Mouse (Mus musculus): ENCODE results near the gene Bhlhe23.

Bhlhe23 gene

GRCm38 (mm10) chr2:180776793-180777192 lies at the start of gene Bhlhe23:
Gene Bhlhe23, minus strand, starts transcription at chr2:180776900.
- no peak for DNase-seq (ENCODE audit: low spot score in 2 of 2)

DNA sequence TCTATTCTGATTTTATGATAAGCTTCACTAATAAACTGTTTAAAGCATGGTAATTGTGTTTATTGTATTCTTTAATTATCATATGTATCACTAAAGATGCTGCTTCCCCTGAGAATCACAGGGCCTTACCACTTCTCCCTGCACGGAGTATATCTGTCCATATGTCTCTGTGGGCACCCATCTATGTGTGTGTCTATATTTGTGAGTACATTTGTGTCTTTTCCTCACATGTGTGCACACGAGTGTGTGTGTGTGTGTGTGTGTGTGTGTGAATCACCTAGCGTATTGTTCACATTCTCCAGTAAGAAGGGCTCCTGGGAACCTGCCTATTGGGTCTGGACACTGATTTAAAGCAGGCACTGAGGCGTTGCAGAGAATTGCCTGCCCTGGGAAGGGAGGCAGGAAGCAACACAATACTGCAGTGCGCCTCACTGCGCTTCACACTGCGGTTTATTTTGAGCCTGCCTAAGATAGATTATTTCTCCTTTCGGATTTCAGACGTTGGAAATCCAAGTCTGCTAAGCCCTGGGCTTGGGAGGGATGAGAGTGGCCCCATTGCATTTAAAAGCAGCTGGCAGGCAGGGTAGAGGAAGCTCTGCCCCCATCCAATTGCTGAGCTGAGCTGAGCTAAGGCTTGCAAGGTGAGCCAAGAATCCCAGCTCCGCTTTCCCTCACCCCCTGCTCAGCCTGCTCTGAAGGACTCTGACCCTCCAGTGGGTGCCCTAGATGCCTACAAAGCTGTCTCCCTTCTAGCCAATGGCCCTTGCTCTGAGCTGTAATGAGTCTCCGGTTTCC lies 48.6 kb upstream of the Bhlhe23 start:
- DNase-seq (ENCODE audit: low spot score in 2 of 2): no peak

DNA sequence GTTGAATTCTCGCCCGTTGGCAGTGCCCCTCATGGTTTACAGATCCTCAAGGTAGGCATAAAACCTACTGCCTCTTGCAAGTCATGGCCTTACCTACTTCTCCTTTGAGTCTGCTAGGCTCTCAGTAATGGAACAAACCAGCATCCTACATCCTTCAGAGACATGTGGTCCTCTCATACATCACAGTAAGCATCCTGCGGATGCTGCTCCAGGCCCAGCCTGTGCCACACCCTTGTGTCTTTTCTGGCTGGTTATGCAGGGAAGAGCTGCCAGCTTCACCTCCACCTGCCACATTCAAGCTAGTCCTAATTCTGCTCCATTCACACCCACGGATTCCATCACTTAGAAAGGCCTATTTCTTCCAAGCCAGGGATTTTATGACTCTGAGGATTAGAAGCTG lies 48.0 kb upstream of the Bhlhe23 start:
- DNase-seq (ENCODE audit: low spot score in 2 of 2): no peak

- no peak for DNase-seq (ENCODE audit: low spot score in 2 of 2)
These were observed 47.4 kb upstream of the Bhlhe23 start for GRCm38 (mm10) chr2:180824061-180824460.

DNA sequence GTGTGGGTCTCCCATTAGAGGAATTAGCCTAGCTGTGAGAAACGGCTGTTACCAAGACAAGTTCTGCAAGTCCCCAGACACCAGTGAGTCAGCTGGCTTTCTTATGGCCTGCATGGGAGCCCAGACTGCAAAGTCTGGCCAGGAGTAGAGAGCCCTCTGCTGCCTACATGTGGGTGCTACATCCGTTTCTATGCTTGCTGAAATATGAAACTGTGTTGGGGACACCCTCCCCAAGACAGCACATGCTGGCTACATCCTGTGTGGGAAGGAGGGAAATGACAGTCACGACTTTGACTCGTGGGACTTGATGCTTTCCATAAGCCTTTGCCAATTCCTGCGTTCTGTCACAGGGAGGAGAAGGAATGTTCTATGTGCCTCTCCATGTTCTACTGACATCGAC lies 45.8 kb upstream of the Bhlhe23 start:
- peak; percentile 55 to 57 for DNase-seq (ENCODE audit: low spot score in 2 of 2)

- no peak for DNase-seq (ENCODE audit: low spot score in 2 of 2)
These were observed 42.8 kb upstream of the Bhlhe23 start for GRCm38 (mm10) chr2:180819504-180819903.

- peak in 1 of 2 experiments; percentile 20 for DNase-seq (ENCODE audit: low spot score in 2 of 2)
These were observed 39.9 kb upstream of the Bhlhe23 start for GRCm38 (mm10) chr2:180816440-180817065.

- DNase-seq (ENCODE audit: low spot score in 2 of 2): peak in 1 of 2 experiments; percentile 61
These were observed 37.4 kb upstream of the Bhlhe23 start for GRCm38 (mm10) chr2:180813982-180814568.

DNA sequence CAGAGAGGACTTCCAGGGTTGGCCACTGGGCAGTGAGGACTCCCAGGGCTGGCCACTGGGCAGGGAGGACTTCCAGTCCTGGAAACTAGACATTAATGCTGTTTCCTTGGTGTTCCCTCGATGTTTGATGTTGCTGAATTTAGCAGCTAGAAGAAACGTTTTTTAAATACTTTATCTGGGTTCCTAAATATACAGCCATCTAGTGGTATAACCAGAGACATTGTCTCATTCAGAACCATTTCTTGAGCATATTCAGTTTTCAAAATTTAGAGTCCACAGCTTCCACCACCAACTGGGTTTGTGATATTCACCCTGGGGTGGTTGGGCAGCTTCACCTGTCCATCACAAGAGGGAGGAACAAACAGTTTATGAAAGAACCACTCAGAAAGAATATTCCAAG lies 34.3 kb upstream of the Bhlhe23 start:
- no peak for DNase-seq (ENCODE audit: low spot score in 2 of 2)

- no peak for DNase-seq (ENCODE audit: low spot score in 2 of 2)
These were observed 32.8 kb upstream of the Bhlhe23 start for GRCm38 (mm10) chr2:180809510-180809909.

- peak; percentile 48 to 74 for DNase-seq (ENCODE audit: low spot score in 2 of 2)
These were observed 29.3 kb upstream of the Bhlhe23 start for GRCm38 (mm10) chr2:180805966-180806365.

GRCm38 (mm10) chr2:180796008-180796407 lies 19.3 kb upstream of the Bhlhe23 start:
- DNase-seq (ENCODE audit: low spot score in 2 of 2): no peak

- no peak for DNase-seq (ENCODE audit: low spot score in 2 of 2)
These were observed 18.9 kb upstream of the Bhlhe23 start for GRCm38 (mm10) chr2:180795597-180795996.

GRCm38 (mm10) chr2:180794422-180794821 lies 17.7 kb upstream of the Bhlhe23 start:
- DNase-seq (ENCODE audit: low spot score in 2 of 2): no peak

- DNase-seq (ENCODE audit: low spot score in 2 of 2): peak in 1 of 2 experiments; percentile 75
These were observed 15.0 kb upstream of the Bhlhe23 start for GRCm38 (mm10) chr2:180791674-180792073.

GRCm38 (mm10) chr2:180788843-180789242 lies 12.1 kb upstream of the Bhlhe23 start:
- DNase-seq (ENCODE audit: low spot score in 2 of 2): peak in 1 of 2 experiments; percentile 54

- DNase-seq (ENCODE audit: low spot score in 2 of 2): no peak
These were observed 11.7 kb upstream of the Bhlhe23 start for GRCm38 (mm10) chr2:180788386-180788785.

GRCm38 (mm10) chr2:180787566-180788232 lies 11.0 kb upstream of the Bhlhe23 start:
- no peak for DNase-seq (ENCODE audit: low spot score in 2 of 2)

GRCm38 (mm10) chr2:180786732-180787131 lies 10.0 kb upstream of the Bhlhe23 start:
- peak in 1 of 2 experiments; percentile 43 for DNase-seq (ENCODE audit: low spot score in 2 of 2)

- no peak for DNase-seq (ENCODE audit: low spot score in 2 of 2)
These were observed 3.6 kb upstream of the Bhlhe23 start for GRCm38 (mm10) chr2:180780282-180780681.

- peak; percentile 43 to 69 for DNase-seq (ENCODE audit: low spot score in 2 of 2)
These were observed 2.8 kb upstream of the Bhlhe23 start for GRCm38 (mm10) chr2:180779226-180780104.
